Mouse (Mus musculus) liver, adult (tissue): ENCODE data around the gene Ovgp1.

ENCODE experiments used
- GATA4 ChIP-seq: IDR thresholded peaks from 2 replicates; pipeline ENCODE4 v1.6.1; 2014; ENCODE audit warnings: mild to moderate bottlenecking, low read length; ENCODE audit not compliant: insufficient replicate concordance

Gene Ovgp1

GRCm38 (mm10) chr3:105973411-105973810, at the start of gene Ovgp1:
TSS of gene Ovgp1 (plus strand) at chr3:105973711.
- TF ChIP-seq GATA4, result no peak

GRCm38 (mm10) chr3:105924616-105925015, 48.9 kb upstream of the Ovgp1 start:
- TF ChIP-seq GATA4, result no peak

GRCm38 (mm10) chr3:105927561-105928194, 45.8 kb upstream of the Ovgp1 start:
- TF ChIP-seq GATA4, result no peak

DNA sequence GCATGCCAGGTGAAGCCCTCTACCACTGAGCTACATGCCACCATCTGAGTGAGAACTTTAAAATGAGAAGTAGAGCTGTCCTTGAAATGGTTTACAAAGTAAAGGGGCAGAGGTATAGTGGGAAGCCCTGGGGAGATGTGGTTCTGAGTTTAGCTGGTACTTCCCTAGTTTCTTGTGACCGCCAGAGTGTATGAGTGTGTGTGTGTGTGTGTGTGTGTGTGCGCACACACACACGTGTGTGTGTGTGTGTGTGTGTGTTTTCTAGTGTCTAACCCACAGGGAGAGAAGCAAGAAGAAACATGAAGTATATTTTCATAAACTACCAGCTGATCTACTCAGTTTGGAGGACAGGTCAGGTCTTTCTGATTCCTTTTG, 45.3 kb upstream of the Ovgp1 start:
- TF ChIP-seq GATA4, result no peak

DNA sequence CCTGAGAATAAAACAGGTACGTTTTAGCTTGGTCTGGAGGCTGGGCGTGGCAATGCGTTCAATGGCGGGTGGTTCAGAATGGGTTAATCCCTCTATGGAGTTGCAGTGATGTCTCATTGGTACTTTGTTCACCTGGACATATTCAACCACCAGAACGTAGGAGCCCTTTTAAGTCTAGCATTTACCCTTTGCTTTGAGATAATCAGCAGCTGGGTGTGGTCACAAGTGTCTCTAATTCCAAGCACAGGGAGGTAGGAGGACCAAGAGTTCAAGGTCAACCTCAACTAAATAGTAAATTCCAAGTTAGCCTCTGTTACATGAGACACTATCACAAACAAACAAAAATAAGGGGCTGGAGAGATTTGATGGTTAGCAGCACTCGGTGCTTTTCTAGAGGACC, 44.7 kb upstream of the Ovgp1 start:
- no peak for TF ChIP-seq GATA4

DNA sequence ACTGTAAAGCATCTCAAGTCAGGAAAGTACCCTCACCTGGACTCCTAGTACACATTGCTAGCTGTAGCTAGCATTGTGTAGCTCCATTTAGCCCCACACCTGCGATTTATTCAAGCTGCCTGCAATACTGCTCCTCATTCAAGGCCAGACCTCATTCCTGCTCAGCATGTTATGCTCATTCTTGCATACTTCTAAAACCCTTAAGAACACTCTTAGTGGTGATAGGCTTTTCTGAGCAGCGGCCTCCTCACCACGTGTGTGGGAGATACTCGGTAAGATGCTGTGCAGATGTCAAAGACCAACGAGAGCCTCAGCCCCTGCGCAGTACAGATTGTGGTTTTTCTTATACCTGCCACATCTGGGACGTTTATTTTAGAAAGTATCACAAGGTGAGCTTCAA, 43.7 kb upstream of the Ovgp1 start:
- no peak for TF ChIP-seq GATA4

DNA sequence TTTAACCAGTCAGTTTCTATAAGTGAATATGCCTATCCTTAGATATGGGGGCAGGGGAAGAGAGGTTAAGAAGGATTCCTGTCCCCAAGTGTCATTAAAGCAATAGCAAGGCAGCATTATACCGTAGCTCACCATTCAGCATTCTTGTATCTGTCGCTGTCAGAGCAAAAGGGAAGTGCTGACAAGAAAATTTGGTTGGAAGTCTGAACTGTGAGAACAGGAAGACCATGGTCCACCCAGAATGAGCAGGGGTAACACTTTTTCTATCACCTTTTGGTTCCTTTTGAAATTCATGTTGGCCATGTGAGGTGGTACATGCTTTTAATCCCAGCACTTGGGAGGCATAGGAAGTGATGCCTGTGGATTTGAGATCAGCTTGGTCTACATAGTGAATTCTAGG, 42.4 kb upstream of the Ovgp1 start:
- TF ChIP-seq GATA4, result no peak

DNA sequence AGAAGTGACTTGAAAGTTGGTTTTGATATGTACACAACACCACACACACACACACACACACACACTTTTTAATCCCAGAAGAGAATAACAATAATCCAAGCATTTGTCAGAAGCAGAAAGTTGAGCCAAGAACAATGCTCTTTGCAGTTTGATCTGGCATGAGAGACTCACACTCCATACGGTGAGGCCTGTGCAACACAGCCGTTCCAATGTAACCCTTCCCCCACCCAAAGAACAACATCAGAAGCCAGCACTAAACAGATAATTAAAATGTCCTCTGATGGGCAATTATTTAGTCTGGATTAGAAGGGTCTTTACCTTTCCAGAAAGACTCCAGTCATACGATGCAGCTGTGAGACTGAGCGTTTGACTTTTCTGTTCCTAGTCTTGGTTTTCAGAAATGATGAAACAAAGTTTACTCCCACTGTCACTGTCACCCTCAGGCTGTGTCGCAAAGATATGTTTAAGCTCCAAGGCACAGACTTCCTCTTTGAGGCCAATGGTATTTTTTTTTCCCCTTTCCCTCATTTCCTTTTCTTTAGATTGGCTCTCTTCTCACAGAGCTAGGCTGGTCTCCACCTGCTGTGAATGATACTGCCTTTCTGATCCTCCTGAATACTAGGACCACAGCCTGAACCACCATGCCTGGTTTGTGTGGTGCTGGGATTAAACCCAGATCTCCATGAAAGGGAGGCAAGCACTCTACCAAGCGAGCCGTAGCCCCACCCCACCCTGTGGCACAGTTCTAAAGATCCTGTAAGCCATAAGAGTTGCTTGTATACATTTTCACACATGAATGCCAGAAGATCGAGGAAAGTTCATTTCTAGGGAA, 41.1 kb upstream of the Ovgp1 start, which contains the start of gene I830077J02Rik:
Gene I830077J02Rik (minus strand): TSS at position 425 of the 832 bp plus-strand sequence.
- no peak for TF ChIP-seq GATA4

GRCm38 (mm10) chr3:105933926-105934325, 39.6 kb upstream of the Ovgp1 start:
- TF ChIP-seq GATA4, result no peak

DNA sequence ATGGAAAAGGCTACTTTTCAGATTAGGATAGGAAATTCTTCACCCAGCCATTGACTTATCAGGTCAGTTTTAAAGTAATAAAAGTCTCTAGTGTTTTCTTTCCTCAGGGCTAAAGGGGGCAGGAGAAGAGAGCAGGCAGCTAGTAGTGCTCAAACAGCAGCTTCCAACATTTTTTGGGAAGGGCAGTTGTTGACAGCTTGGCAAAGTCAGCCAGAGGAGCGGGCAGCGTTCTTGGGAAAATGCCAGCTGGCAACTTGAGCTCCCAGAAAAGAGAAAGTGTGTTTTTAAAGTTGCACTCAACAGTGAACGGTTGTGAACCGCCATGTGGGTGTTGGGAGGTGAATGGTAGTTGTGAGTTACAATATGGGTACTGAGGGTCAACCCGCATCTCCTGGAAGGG, 38.5 kb upstream of the Ovgp1 start:
- no peak for TF ChIP-seq GATA4

DNA sequence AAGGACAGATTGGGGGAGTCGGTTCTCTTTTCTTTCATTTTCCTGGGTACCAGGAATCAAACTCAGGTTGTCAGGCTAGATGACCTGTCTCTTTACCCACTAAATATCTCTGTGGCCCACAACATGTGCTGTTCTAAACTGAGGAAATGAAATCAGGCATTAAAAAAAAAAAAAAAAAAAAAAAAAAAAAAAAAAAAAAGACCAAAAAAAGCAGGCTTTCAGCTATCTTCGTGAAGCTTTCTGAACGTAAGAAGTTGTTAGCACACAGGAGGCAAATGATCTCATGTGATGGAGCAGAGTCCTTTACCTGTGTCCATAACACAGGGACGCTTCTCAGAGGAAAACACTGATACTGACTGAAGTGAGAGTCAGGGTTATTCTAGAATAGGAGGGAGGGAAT, 37.4 kb upstream of the Ovgp1 start:
- no peak for TF ChIP-seq GATA4

DNA sequence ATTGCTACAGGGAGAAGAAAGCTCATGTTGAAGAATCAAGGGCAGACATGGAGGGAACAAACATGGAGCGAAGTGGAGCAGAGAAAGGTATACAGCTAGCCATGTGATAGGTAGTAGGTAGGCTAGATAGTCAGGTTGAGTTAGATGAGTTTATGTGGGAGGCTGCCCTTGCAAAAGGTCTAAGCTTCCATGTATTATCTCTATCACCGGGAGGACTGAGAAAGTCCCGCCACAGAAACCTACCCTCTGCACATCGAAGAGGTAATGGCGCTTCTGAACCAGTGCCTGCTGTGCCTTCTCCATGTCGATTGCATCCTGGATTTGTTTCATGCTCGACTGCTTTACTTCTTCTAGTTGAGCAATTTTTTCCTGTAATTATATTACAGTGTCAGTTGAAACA, 22.2 kb upstream of the Ovgp1 start:
- no peak for TF ChIP-seq GATA4

- TF ChIP-seq GATA4, result no peak
Measured at GRCm38 (mm10) chr3:105957235-105957634, 16.3 kb upstream of the Ovgp1 start.

GRCm38 (mm10) chr3:105958204-105958603, 15.3 kb upstream of the Ovgp1 start:
- no peak for TF ChIP-seq GATA4

DNA sequence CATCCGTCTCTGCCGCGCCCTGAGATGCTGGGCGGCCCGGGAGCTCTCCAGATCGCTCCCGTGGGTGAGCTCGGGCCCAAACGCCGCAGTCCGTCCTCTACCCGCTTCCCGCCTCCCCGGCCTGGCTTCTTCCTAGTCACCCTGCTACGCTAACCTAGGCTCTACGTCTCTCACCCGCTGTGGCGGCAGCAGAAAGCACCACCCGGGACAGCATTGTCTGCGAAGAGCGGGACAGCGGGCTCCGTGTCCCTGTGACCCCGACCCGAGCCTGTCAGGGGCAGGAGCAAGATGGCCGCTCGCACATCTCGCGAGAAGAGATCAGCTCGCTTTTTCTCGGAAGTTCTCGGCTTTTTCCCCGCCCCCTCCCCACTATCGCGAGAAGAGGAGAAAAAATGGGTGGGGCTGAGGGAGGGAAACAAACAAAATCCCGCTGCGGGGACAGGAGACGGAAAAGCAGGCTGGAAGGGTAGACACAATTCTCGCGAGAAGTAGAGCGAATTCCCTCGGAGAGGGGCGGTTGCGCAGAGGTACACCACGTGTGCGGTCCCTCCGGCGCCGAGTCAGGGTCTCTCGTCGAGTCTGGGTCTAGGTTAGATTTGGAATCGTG, 14.4 kb upstream of the Ovgp1 start, which contains the start of gene Wdr77:
Gene Wdr77 (plus strand): TSS at position 396 of the 607 bp plus-strand sequence.
- no peak for TF ChIP-seq GATA4

DNA sequence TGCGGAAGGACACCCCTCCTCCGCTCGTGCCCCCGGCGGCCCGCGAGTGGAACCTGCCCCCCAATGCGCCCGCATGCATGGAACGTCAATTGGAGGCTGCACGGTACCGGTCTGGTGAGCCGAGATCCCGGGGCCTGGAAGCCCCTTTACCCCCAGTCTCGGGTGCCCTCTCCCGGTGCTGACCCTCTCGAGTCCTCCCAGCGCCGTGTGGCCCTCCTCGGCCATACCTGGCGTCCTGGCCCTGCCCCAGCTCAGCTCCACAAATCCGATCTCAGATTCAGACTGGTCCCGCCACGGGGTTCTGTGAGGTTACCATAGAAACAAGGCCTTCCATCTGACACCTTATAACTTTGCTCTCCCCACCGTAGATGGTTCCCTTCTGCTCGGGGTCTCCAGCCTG, 13.9 kb upstream of the Ovgp1 start:
- no peak for TF ChIP-seq GATA4
